Mouse (Mus musculus): ENCODE results near the gene Ss18l1.

- TF ChIP-seq CTCF (IDR thresholded peaks at IDR 0.05; ENCODE audit: low read depth, low read length) (no peak), POLR2A (IDR thresholded peaks at IDR 0.05; ENCODE audit: extremely low read depth, insufficient read depth, low read length) (no peak)
Observed at GRCm38 (mm10) chr2:180090285-180090684, 48.0 kb downstream of the Ss18l1 start.

Data from liver, adult 2 months (tissue).